Mouse (Mus musculus) liver, embryonic 14.5 days (tissue): ENCODE data around the gene Rnf19b. TPM values are rescaled to one million over a fixed set of nuclear protein-coding genes. Genes with fewer than 3 reads are reported as not detected.

Experiments
- ATAC-seq: fragments of 200-750 bp; cut with Nextera tagmentation; 2 replicates; pipeline ENCODE4 v1.8.0; 2017; ENCODE audit warnings: moderate number of reproducible peaks, mild to moderate bottlenecking, moderate library complexity; ENCODE audit not compliant: insufficient read depth
- DNase-seq, 3 experiments: peaks; one replicate each; pipeline ENCODE4 v3.0.0-alpha.2; 2012 to 2013; ENCODE audit warnings: low read depth in 3 of 3, low spot score in 3 of 3
- H3K27ac ChIP-seq: fragments of 300-500 bp; sonication (generic); 2 replicates; pipeline ENCODE4 v1.5.1; 2014; ENCODE audit warnings: moderate library complexity, mild to moderate bottlenecking, control low read depth, inconsistent platforms
- H3K27me3 ChIP-seq: fragments of 300-500 bp; sonication (generic); 2 replicates; pipeline ENCODE4 v1.6.1; 2014; ENCODE audit warnings: mild to moderate bottlenecking, low read length, moderate library complexity; ENCODE audit not compliant: control insufficient read depth, insufficient read depth
- H3K36me3 ChIP-seq: fragments of 300-500 bp; sonication (generic); replicated peaks from 2 replicates; pipeline ENCODE4 v1.6.1; 2014; ENCODE audit warnings: low read depth; ENCODE audit not compliant: control insufficient read depth, insufficient read depth
- H3K4me1 ChIP-seq, 2 experiments: fragments of 200-500 bp in 1 of 2; fragments of 300-500 bp in 1 of 2; sonication (generic) in 1 of 2; replicated peaks; 2 replicates each; pipeline ENCODE4 v1.6.1; 2012 to 2014; ENCODE audit warnings: antibody characterized with exemption in 1 of 2, inconsistent platforms in 1 of 2, low read length in 1 of 2; ENCODE audit not compliant: control insufficient read depth in 2 of 2, insufficient read depth in 2 of 2
- H3K4me2 ChIP-seq: fragments of 300-500 bp; sonication (generic); 2 replicates; pipeline ENCODE4 v1.6.1; 2014; ENCODE audit warnings: low read depth, mild to moderate bottlenecking, control low read depth, moderate library complexity
- H3K4me3 ChIP-seq, 2 experiments: fragments of 200-500 bp in 1 of 2; fragments of 300-500 bp in 1 of 2; sonication (generic) in 1 of 2; 2 replicates each; pipeline ENCODE4 v1.5.1; 2012 to 2014; ENCODE audit warnings: low read depth in 2 of 2, low read length in 2 of 2, mild to moderate bottlenecking in 2 of 2, control low read depth in 1 of 2, inconsistent platforms in 1 of 2, moderate library complexity in 1 of 2; ENCODE audit not compliant: insufficient read depth in 1 of 2
- H3K9ac ChIP-seq: fragments of 300-500 bp; sonication (generic); replicated peaks from 2 replicates; pipeline ENCODE4 v1.6.1; 2014; ENCODE audit warnings: mild to moderate bottlenecking, control low read depth, moderate library complexity
- H3K9me3 ChIP-seq: fragments of 300-500 bp; sonication (generic); 2 replicates; pipeline ENCODE4 v1.6.1; 2016; ENCODE audit warnings: low read length, mixed read lengths; ENCODE audit not compliant: control insufficient read depth
- CTCF ChIP-seq: IDR thresholded peaks from 2 replicates; pipeline ENCODE4 v1.5.1; 2016; ENCODE audit warnings: antibody characterized with exemption, low read depth, control low read depth
- EP300 ChIP-seq: IDR thresholded peaks from 2 replicates; pipeline ENCODE4 v1.6.1; 2016; ENCODE audit warnings: antibody characterized with exemption, low read depth
- WGBS: fragments of 180-500 bp; shearing (Covaris S2); extraction: QIAGEN DNeasy Blood & Tissue Kit; methylation state at CpG from one replicate; pipeline ENCODE4 v1.1.7; 2014; ENCODE audit not compliant: insufficient replicate concordance; 5-methylcytosine and 5-hydroxymethylcytosine counted together
- polyA plus RNA-seq, 2 experiments: library from polyadenylated mRNA; depleted of rRNA in 1 of 2; stranded (reverse) in 1 of 2; unstranded in 1 of 2; fragments of >200 nt; fragmentation: Nextera tagmentation in 1 of 2; extraction: Ambion mirVana in 1 of 2; gene quantifications; 2 replicates each; pipeline versions ENCODE4 v1.2.1 to v1.2.3; 2012 to 2014

Gene Rnf19b
- polyA plus RNA-seq, 2 experiments: 4.0 to 11.2 TPM

DNA sequence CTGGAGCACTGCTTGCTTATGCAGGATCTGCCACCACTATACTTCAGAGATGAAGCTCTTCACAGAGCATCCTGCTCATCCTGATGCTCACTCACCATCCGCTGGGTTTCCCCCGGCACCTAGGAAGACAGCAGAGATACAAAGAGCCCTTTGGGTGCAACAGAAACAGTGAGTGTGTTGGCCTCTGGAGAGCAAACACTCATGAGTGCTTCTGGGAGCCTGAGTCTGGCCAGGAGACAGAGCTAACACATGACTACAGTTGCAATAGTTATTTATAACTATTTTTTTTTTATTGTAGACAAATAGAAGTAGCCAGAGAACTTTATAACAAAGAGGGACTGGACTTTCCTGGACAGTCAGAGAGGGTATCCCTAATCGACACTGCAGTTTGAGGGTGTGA lies 36.6 kb upstream of the Rnf19b start:
- no peak overlapping the region for H3K4me2 ChIP-seq
- ATAC-seq: no peak
- 76% methylated on average over 3 of the region's 3 CpGs for WGBS
- no peak overlapping the region for H3K27ac ChIP-seq
- no peaks in the 10 kb centered on the region; the same call in 1 of the 2 replicates for H3K27me3 ChIP-seq
- H3K4me1 ChIP-seq: peaks cover 3 to 7% of the 10 kb centered on the region in 2 experiments; a peak in 2 of 4 replicates
- H3K9ac ChIP-seq: no peak overlapping the region
- H3K4me3 ChIP-seq: no peak overlapping the region
- H3K9me3 ChIP-seq: no peaks in the 10 kb centered on the region
- DNase-seq: no peak
- TF ChIP-seq EP300 (no peak), CTCF (no peak)
- no peaks in the 10 kb centered on the region for H3K36me3 ChIP-seq

DNA sequence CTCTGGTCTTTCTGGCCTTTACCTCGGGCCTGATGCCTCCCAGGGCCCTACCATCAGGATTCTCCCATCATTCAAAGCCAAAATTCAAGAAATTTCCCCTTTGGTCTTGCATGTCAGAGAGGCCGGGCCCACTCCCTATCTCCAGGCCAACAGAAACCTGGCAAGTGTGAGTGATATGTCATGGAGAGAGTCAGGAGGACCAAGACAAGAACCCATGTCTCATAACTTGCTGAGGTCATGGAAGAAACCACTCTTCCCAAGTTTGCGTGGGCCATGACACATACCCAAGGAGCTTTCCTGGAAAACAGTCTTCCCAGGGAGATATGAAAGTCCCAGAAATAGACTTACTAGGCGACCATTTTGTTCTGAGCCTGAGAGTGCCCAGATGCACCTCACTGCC lies 36.2 kb upstream of the Rnf19b start:
- ATAC-seq: no peak
- WGBS: 51% methylated on average over 4 of the region's 4 CpGs

DNA sequence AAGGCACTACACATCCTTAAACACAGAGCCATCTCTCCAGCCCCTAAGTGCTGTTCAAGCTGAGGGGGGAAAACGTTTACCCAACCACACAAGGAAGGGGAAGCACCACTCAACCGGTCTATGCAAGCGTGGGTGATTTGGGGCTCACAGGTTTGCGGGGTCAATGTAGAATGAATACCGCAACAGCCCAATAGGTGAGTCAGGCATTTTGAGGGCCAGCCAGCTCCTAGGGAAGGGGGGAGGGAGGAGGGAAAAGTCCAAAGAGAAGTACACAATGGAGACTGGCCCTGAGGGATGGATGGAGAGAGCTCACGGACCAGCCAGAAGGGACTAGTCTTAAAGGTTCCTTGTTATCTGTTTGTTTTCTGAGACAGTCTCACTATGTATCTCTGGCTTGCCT lies 34.2 kb upstream of the Rnf19b start:
- WGBS: 69% methylated on average over 6 of the region's 6 CpGs
- TF ChIP-seq CTCF: no peak
- TF ChIP-seq EP300: no peak
- Histone ChIP-seq H3K27ac (no peak overlapping the region), H3K4me3 (no peak overlapping the region), H3K36me3 (no peaks in the 10 kb centered on the region), H3K9ac (no peak overlapping the region), H3K27me3 (no peaks in the 10 kb centered on the region; the same call in 1 of the 2 replicates), H3K4me2 (no peak overlapping the region), H3K9me3 (no peaks in the 10 kb centered on the region), H3K4me1 (peaks cover 3 to 7% of the 10 kb centered on the region in 2 experiments; a peak in 2 of 4 replicates)
- ATAC-seq: no peak
- DNase-seq: no peak

More for the DNA sequence above, 36.2 kb upstream of the Rnf19b start:
- Histone ChIP-seq H3K9ac (no peak overlapping the region), H3K9me3 (no peaks in the 10 kb centered on the region), H3K36me3 (no peaks in the 10 kb centered on the region), H3K4me1 (peaks cover 3 to 7% of the 10 kb centered on the region in 2 experiments; a peak in 2 of 4 replicates), H3K4me3 (no peak overlapping the region), H3K27me3 (no peaks in the 10 kb centered on the region; the same call in 1 of the 2 replicates), H3K27ac (no peak overlapping the region), H3K4me2 (no peak overlapping the region)
- DNase-seq: no peak
- TF ChIP-seq CTCF (no peak), EP300 (no peak)

DNA sequence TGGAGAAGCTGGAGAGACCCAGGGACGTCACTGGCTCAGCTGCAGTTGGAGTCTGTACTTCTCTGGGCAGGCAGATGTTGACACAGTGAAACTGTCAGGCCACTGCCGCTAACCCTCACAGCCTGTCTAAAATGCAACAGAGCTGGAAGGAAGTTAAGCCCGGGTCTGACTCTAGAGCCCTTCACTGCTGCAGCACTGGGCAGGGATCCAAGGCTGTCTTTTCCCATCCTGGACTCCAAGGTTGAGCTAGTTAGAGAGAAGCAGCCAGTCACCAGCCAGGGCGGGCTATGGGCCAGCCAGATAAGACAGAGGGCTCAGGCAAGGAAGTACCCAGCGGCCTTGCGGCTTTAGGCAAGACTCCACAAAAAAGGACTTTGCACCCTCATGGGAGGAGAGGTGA lies 33.3 kb upstream of the Rnf19b start:
- Histone ChIP-seq H3K4me3 (no peak overlapping the region), H3K9ac (no peak overlapping the region), H3K36me3 (no peaks in the 10 kb centered on the region), H3K27ac (no peak overlapping the region), H3K9me3 (no peaks in the 10 kb centered on the region), H3K27me3 (no peaks in the 10 kb centered on the region), H3K4me1 (peaks cover 3 to 7% of the 10 kb centered on the region in 2 experiments; a peak in 2 of 4 replicates), H3K4me2 (no peak overlapping the region)
- peak; percentile 81 for ATAC-seq
- 24% methylated on average over 6 of the region's 6 CpGs for WGBS
- DNase-seq: no peak
- TF ChIP-seq CTCF: no peak
- TF ChIP-seq EP300: no peak

DNA sequence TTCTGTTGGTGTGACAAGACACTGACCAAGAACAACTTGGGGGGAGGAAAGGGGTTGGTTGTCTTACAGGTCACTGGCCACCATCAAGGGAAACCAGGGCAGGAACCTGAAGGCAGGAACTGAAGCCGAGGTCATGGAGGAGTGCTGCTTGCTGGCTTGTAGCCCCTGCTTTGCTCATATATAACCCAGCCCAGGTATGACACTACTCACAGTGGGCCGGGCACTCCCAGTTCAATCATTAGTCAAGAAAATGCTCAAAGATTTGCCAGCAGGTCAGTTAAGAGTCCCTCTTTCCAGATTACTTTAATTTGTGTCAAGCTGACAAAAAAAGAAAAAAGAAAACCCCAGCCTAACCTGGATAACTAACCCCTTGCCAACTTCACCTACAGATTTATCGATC lies 32.4 kb upstream of the Rnf19b start:
- TF ChIP-seq EP300 (no peak), CTCF (no peak)
- no peaks in the 10 kb centered on the region for H3K36me3 ChIP-seq
- H3K27ac ChIP-seq: no peak overlapping the region
- no peak for DNase-seq
- no peak overlapping the region for H3K4me2 ChIP-seq
- H3K4me3 ChIP-seq: no peak overlapping the region
- H3K9me3 ChIP-seq: no peaks in the 10 kb centered on the region
- 81% methylated on average over 3 of the region's 3 CpGs for WGBS
- no peak overlapping the region for H3K9ac ChIP-seq
- no peaks in the 10 kb centered on the region for H3K27me3 ChIP-seq
- ATAC-seq: no peak
- H3K4me1 ChIP-seq: peaks cover 3 to 7% of the 10 kb centered on the region in 2 experiments; a peak in 2 of 4 replicates
